Mouse (Mus musculus) MEL (cell line): ENCODE measurements around the gene Rcan1.

ENCODE experiments used
- CTCF ChIP-seq, 3 experiments: IDR thresholded peaks in 2 of 3; conservative IDR thresholded peaks in 1 of 3; 2 replicates each; pipeline ENCODE4 v1.5.1; 2011 to 2012; ENCODE audit warnings: low read length in 3 of 3, low read depth in 2 of 3, mild to moderate bottlenecking in 2 of 3, improper control_type of control experiment in 1 of 3, inconsistent platforms in 1 of 3, mixed read lengths in 1 of 3, moderate library complexity in 1 of 3; ENCODE audit not compliant: control insufficient read depth in 1 of 3, insufficient read depth in 1 of 3, poor library complexity in 1 of 3, severe bottlenecking in 1 of 3
- EP300 ChIP-seq, 2 experiments: IDR thresholded peaks; 2 replicates each; pipeline ENCODE4 v1.6.1; 2011; ENCODE audit warnings: improper control_type of control experiment in 2 of 2, low read length in 2 of 2, low read depth in 1 of 2, mild to moderate bottlenecking in 1 of 2
- HCFC1 ChIP-seq: IDR thresholded peaks from 2 replicates; pipeline ENCODE4 v1.6.1; 2012; ENCODE audit warnings: low read depth, mild to moderate bottlenecking, inconsistent platforms, low read length, improper control_type of control experiment, moderate library complexity
- MEF2A ChIP-seq: IDR thresholded peaks from 2 replicates; pipeline ENCODE4 v1.6.1; 2014; ENCODE audit warnings: low read depth, mild to moderate bottlenecking, inconsistent platforms, low read length, improper control_type of control experiment; ENCODE audit not compliant: poor library complexity, insufficient replicate concordance, severe bottlenecking; ENCODE audit errors: extremely low read depth
- MXI1 ChIP-seq: IDR thresholded peaks from 2 replicates; pipeline ENCODE4 v1.6.1; 2011; ENCODE audit warnings: mild to moderate bottlenecking, low read depth, low read length, improper control_type of control experiment
- POLR2A ChIP-seq, 2 experiments: IDR thresholded peaks; 2 replicates each; pipeline ENCODE4 v1.6.1; 2011 to 2012; ENCODE audit warnings: low read length in 2 of 2, mild to moderate bottlenecking in 2 of 2, control low read depth in 1 of 2, improper control_type of control experiment in 1 of 2, low read depth in 1 of 2, moderate library complexity in 1 of 2; ENCODE audit not compliant: control insufficient read depth in 1 of 2, insufficient read depth in 1 of 2, poor library complexity in 1 of 2

DNA sequence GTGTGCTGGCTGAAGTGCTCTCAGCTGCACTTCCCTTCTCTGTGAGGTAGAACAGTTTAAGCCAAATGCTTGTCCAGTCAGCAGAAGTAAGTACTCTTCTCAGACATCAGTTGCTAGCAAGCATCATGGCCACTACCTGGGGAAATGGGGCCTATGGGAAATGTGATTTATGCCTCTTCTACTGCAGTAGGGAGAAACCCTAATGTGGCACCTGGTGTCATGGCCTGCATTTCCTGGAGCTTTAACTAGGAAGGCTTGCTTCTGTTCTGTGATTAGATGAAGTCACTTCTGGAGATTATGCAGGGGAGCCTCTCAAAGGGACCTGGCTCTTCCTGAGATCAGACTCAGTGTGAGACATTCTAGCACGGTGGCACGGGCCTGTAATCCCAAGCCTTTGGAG, 60.3 kb downstream of the Rcan1 start:
- TF ChIP-seq EP300 (IDR thresholded peaks at IDR 0.05; ENCODE audit: low read depth in 1 of 2, low read length in 2 of 2) (no peak), CTCF (IDR thresholded peaks at IDR 0.05 in 2 of 3, conservative IDR thresholded peaks at IDR 0.05 in 1 of 3; ENCODE audit: control insufficient read depth in 1 of 3, insufficient read depth in 1 of 3, low read depth in 2 of 3, low read length in 3 of 3, poor library complexity in 1 of 3, severe bottlenecking in 1 of 3) (no peak), POLR2A (IDR thresholded peaks at IDR 0.05; ENCODE audit: control insufficient read depth in 1 of 2, insufficient read depth in 1 of 2, low read depth in 1 of 2, low read length in 2 of 2, poor library complexity in 1 of 2) (no peak), MEF2A (no peak), HCFC1 (no peak), MXI1 (no peak)
